Mouse (Mus musculus) bone marrow, adult 2 months (tissue): ENCODE results near the gene Cldn9. TPM values are rescaled to one million over a fixed set of nuclear protein-coding genes. Genes with fewer than 3 reads are reported as not detected.
A peak's percentile ranks its signal among the peaks of the same experiment; 100 is the strongest.

Experiments used
- H3K27ac ChIP-seq: fragments of 200-500 bp; 2 replicates; pipeline ENCODE4 v1.5.1; 2012; ENCODE audit warnings: low read depth, mild to moderate bottlenecking, control low read depth, inconsistent platforms, low read length; ENCODE audit not compliant: control insufficient read depth, poor library complexity, insufficient read depth
- H3K4me1 ChIP-seq: fragments of 200-500 bp; 2 replicates; pipeline ENCODE4 v1.6.1; 2011; ENCODE audit warnings: low read length; ENCODE audit not compliant: control insufficient read depth, insufficient read depth
- H3K4me3 ChIP-seq: fragments of 200-500 bp; replicated peaks from 2 replicates; pipeline ENCODE3; 2011; ENCODE audit warnings: mild to moderate bottlenecking, low read depth, low read length, control low read depth; ENCODE audit not compliant: control insufficient read depth
- CTCF ChIP-seq: fragments of 200-500 bp; IDR thresholded peaks from 2 replicates; pipeline ENCODE4 v1.5.1; 2011; ENCODE audit warnings: low read length, control low read depth; ENCODE audit not compliant: control insufficient read depth, insufficient read depth
- POLR2A ChIP-seq: fragments of 200-500 bp; IDR thresholded peaks from 2 replicates; pipeline ENCODE4 v1.6.1; 2011; ENCODE audit warnings: low read depth, mild to moderate bottlenecking, control low read depth, low read length, borderline replicate concordance; ENCODE audit not compliant: control insufficient read depth
- WGBS: fragments of 180-500 bp; shearing (Covaris S2); methylation state at CpG from one replicate; pipeline ENCODE4 v1.1.7; 2018; 5-methylcytosine and 5-hydroxymethylcytosine counted together
- polyA plus RNA-seq: library from polyadenylated mRNA; stranded (reverse); fragments of >200 nt; gene quantifications from 2 replicates; pipeline ENCODE4 v1.2.4, GENCODE M21; 2011; ENCODE audit warnings: low replicate concordance; ENCODE audit not compliant: missing spikeins, insufficient read depth, insufficient read length

Gene Cldn9
- polyA plus RNA-seq, 1 experiment = not detected

- Histone ChIP-seq H3K27ac (no peak overlapping the region), H3K4me3 (no peak overlapping the region), H3K4me1 (no peaks in the 10 kb centered on the region; the same call in 1 of the 2 replicates)
- WGBS = 77% methylated on average over 10 of the region's 10 CpGs
- no peak for TF ChIP-seq CTCF
- TF ChIP-seq POLR2A = no peak
Observed at GRCm38 (mm10) chr17:23645894-23646293, 37.9 kb downstream of the Cldn9 start.

GRCm38 (mm10) chr17:23644613-23645495, 39.0 kb downstream of the Cldn9 start, which contains the start of gene Mmp25:
Gene Mmp25 (minus strand): TSS chr17:23645277.
- Histone ChIP-seq H3K4me1 (no peaks in the 10 kb centered on the region; the same call in 1 of the 2 replicates), H3K27ac (peak within 1 kb of the TSS; percentile 84), H3K4me3 (peak within 1 kb of the TSS; percentile 76)
- peak; percentile 27; the same call in 1 of the 2 replicates for TF ChIP-seq POLR2A
- TF ChIP-seq CTCF = no peak
- 3% methylated on average over 58 of the region's 58 CpGs for WGBS

Other genes with a start within 250 kb of the Cldn9 start
- not detected in 2 replicates for gene Vmn2r117, start 204.3 kb downstream of the Cldn9 start, polyA plus RNA-seq
- 3.6 and 4.3 TPM in 2 replicates for gene Zfp213, start 119.8 kb downstream of the Cldn9 start, polyA plus RNA-seq
- gene Zfp13, start 84.5 kb downstream of the Cldn9 start, polyA plus RNA-seq = not detected in 2 replicates
- 4.2 TPM in 1 of 2 replicates, not detected in the other for gene Zscan10, start 83.2 kb downstream of the Cldn9 start, polyA plus RNA-seq
- 4.8 and 18.0 TPM in 2 replicates for gene Mmp25, start 38.7 kb downstream of the Cldn9 start, polyA plus RNA-seq
- gene Bicdl2, start 23.5 kb downstream of the Cldn9 start, polyA plus RNA-seq = 0.66 and 2.2 TPM in 2 replicates
- 28.3 and 54.3 TPM in 2 replicates for gene Hcfc1r1, start 10.4 kb downstream of the Cldn9 start, polyA plus RNA-seq
- 15.1 and 27.9 TPM in 2 replicates for gene Thoc6, start 10.1 kb downstream of the Cldn9 start, polyA plus RNA-seq
- 18.0 TPM in 1 of 2 replicates, not detected in the other for gene Tnfrsf12a, start 6.6 kb downstream of the Cldn9 start, polyA plus RNA-seq
- 4.2 TPM in 1 of 2 replicates, not detected in the other for gene Cldn6, start 4.8 kb downstream of the Cldn9 start, polyA plus RNA-seq
- gene 1520401A03Rik, start 38.8 kb upstream of the Cldn9 start, polyA plus RNA-seq = 0.90 and 3.5 TPM in 2 replicates
- 48.5 and 85.5 TPM in 2 replicates for gene Pkmyt1, start 42.3 kb upstream of the Cldn9 start, polyA plus RNA-seq
- 6.4 and 8.1 TPM in 2 replicates for gene Paqr4, start 56.8 kb upstream of the Cldn9 start, polyA plus RNA-seq
- not detected in 2 replicates for gene Kremen2, start 61.8 kb upstream of the Cldn9 start, polyA plus RNA-seq
- gene Flywch1, start 87.6 kb upstream of the Cldn9 start, polyA plus RNA-seq = 5.5 and 11.2 TPM in 2 replicates
- not detected in 2 replicates for gene Flywch2, start 102.1 kb upstream of the Cldn9 start, polyA plus RNA-seq
- 328 and 487 TPM in 2 replicates for gene Srrm2, start 106.5 kb upstream of the Cldn9 start, polyA plus RNA-seq
- 185 and 239 TPM in 2 replicates for gene Elob, start 145.1 kb upstream of the Cldn9 start, polyA plus RNA-seq
- not detected in 2 replicates for gene Prss33, start 152.0 kb upstream of the Cldn9 start, polyA plus RNA-seq
- gene Prss32, start 159.8 kb upstream of the Cldn9 start, polyA plus RNA-seq = not detected in 2 replicates
- not detected in 2 replicates for gene Prss41, start 160.1 kb upstream of the Cldn9 start, polyA plus RNA-seq
- not detected in 2 replicates for gene Prss21, start 184.0 kb upstream of the Cldn9 start, polyA plus RNA-seq
- not detected in 2 replicates for gene Dcpp1, start 196.8 kb upstream of the Cldn9 start, polyA plus RNA-seq
- not detected in 2 replicates for gene Dcpp2, start 196.9 kb upstream of the Cldn9 start, polyA plus RNA-seq
- not detected in 2 replicates for gene Dcpp3, start 233.4 kb upstream of the Cldn9 start, polyA plus RNA-seq